Mouse (Mus musculus) left cerebral cortex, adult 11 months (tissue): ENCODE measurements at regions not wholly inside any gene's neighbourhood (a gene's known extent, or its start where the extent isn't known, plus 50 kb on each side); places are given as distances from the start of the nearest gene placed in this dataset.

Experiments used
- DNase-seq: peaks from one replicate; pipeline ENCODE4 v3.0.0; 2022; ENCODE audit warnings: low spot score

- no peak for DNase-seq
Measured at GRCm38 (mm10) chr7:70972023-70972400, 379.3 kb downstream of the Gm10295 start.

DNA sequence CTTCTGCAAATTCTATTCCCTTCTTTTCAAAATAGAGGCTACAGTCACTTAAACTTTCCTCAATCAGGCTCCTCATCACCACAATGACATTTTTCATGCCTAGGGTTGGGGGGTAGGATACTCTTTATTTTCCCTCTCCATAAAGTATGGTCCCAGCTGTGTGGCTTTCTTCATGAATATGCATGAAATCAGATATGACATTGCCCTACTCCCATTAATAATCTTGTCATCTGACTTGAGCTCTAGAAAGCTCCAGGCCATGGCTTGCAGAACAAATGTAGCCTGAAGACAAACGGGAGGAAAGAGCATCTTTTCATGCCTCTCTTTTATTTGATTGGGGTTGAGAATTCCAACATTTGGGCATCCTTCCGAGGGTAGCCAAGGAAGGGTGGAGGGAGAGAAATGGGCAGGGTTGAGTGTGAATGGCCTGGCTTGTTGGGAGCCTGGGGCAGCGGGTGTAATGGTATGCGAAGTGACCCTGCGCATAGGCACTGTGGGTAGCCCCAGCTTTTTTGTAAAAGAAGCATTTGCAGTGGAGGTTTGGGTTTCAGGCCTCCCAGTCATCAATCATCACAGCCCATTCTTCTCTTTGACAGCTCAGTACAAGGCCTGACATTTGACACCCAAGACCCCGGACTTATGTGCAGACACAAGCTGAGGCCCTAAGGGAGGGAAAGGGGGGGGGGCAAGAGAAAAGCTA, 379.8 kb downstream of the Gm10295 start:
- no peak for DNase-seq

- no peak for DNase-seq
Measured at GRCm38 (mm10) chr7:70952318-70952959, 398.8 kb downstream of the Gm10295 start.

- DNase-seq = no peak
Measured at GRCm38 (mm10) chr7:70948281-70948680, 403.0 kb downstream of the Gm10295 start.

- DNase-seq = no peak
Measured at GRCm38 (mm10) chr7:70946260-70946659, 405.0 kb downstream of the Gm10295 start.

- no peak for DNase-seq
Measured at GRCm38 (mm10) chr7:70930911-70931310, 420.4 kb downstream of the Gm10295 start.

DNA sequence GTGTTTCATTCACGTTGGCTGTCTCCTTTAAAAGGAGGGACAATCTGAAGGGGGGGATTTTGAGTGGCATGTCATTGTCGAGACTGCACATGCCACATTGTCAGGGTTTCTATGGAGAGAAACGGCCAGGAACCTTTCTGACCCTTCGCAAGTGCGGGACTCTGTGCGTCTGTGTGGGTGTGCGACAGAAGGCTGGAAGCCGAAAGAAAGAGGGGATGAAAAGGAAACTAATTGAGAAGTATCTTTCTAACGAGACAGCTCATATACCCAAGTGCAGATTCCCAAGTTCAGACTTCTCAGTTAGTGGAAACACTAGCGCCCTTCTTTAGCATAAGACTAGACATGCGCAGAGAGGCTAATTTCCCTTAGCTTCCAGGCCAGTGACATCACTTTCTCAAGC, 421.4 kb downstream of the Gm10295 start:
- DNase-seq = no peak

DNA sequence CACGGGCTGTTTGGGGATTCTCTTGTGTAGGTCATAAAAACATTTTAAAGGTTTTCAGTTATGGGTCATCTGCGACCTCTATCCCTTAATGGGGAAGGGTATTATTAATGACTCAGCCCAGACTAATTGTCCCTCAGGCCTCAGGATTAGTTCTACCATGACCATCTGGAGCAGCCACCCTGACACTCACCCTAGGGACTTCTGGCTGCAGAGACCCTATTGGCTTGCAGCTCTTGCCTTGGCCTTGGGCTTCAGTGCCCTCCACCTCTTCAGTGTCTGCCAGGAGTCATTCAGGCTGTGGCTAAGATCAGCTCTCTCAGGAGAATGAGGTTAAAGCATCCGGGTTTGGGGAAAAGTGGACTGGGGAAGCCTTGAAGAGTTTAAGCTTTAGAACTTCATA, 423.3 kb downstream of the Gm10295 start:
- no peak for DNase-seq

GRCm38 (mm10) chr7:70917016-70917415, 434.3 kb downstream of the Gm10295 start:
- DNase-seq = no peak

- no peak for DNase-seq
Measured at GRCm38 (mm10) chr7:70908921-70909320, 442.4 kb downstream of the Gm10295 start.

DNA sequence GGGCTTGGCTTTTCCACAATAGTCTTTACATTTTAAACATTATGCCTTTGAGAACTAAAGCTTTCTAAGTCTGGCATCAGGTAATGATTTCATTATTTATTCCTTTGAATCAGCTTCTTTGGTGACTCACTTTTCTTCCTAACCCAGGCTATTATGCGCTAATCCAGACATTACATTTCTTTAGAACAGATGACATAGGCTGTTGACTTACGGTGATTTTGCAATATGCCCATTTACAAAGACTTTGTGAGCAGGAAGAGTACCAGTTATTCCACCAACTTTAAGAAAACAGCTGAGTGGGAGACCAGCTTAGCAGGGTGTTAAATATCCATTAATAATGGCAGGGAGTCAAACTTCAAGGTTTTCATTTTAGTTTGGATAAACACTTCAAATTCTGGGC, 459.6 kb downstream of the Gm10295 start:
- no peak for DNase-seq

GRCm38 (mm10) chr7:70880496-70880895, 470.8 kb downstream of the Gm10295 start:
- DNase-seq = no peak

- no peak for DNase-seq
Measured at GRCm38 (mm10) chr7:70874393-70874792, 476.9 kb downstream of the Gm10295 start.

DNA sequence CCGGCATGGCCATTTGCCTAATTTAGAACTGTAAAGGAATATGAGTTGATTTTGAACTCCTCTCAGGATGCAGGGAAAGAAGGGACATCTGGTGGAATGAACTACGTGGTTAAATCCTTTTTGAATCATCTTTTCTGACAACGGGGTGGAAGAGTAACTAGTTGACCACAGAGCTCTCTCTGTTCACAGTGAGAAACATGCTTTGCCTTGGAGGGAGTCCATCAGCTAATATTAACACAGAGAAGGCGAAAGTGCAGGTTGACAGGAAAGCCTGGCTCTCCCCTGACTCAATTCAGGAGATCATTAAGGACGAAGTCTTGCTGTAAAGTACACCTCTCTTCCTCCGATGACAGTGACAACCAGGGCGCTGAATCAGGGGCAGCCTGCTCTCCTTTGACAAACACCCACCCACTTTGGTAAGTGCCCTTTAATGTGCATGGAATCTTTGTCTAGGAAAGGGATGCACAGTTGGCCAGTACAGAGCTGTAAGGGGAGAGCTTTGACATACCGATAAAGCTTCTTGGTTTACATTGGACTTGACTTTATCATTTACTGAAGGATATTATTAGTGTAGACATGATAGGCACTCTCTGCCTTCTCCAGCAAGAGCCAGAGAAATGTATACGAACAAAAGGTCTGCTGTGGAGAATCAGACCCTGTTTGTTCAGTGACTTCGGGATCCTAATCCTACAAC, 480.3 kb downstream of the Gm10295 start:
- no peak for DNase-seq

GRCm38 (mm10) chr7:70869125-70869524, 482.2 kb downstream of the Gm10295 start:
- no peak for DNase-seq

DNA sequence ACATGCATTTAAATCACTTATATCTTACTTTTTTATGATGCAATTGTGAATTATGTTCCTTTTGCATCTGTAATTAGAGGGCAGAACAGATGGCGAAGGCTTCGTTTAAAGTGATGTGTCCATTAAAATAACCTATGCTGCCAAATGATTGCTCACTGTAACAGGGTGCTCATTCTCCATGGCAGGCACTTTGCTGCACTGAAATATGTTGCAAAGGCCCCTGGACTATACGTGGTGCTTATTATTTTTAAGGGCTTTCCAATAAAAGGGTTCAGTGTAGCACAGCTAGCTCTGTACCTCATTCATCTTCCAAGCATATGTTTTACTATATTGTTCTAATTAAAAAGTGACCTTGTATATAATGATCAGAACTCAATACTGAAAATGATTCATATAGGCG, 491.3 kb downstream of the Gm10295 start:
- DNase-seq = no peak

GRCm38 (mm10) chr7:70850726-70851125, 484.2 kb upstream of the Nr2f2 start:
- DNase-seq = no peak

- no peak for DNase-seq
Measured at GRCm38 (mm10) chr7:70848016-70848776, 481.7 kb upstream of the Nr2f2 start.

- DNase-seq = no peak
Measured at GRCm38 (mm10) chr7:70847450-70847993, 481.0 kb upstream of the Nr2f2 start.

GRCm38 (mm10) chr7:70846076-70846475, 479.5 kb upstream of the Nr2f2 start:
- no peak for DNase-seq

DNA sequence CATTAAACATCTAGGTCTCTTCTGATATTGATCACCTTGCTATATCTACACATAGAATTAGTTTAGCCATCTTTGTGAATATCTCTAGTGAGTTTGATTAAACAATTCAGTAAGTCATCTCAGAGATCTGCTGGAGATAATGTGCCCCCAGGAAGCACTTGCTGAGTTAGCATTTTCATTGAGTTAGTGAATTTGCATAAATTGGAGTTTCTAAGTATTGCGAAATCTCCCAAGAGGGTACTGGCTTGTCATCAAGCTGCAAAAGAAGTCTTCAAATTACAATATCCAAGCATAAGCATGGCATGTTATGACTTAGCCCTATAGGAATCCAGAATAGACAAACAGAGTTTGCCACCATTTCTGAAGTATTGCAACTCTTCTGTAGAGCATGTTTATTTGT, 473.6 kb upstream of the Nr2f2 start:
- DNase-seq = no peak

DNA sequence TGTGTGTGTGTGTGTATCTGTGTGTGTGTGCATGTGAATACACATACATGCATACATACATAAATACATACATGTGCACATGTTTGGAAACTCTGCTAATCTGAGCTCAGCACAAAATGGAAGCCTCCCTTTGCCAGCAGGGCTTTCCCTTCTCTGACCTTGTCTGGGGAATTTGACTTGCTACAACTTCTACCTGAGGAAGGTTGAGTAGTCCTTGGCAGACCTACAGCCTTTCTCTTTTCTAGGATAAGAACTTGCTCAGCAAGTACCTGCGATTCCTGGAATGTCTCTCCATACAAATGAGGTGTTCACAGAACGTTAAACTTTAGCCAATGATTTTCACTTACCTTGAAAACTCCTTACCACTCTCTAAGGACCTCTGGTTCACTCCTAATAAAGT, 472.7 kb upstream of the Nr2f2 start:
- DNase-seq = no peak
